Mouse (Mus musculus): ENCODE data around the gene Ppp1r11. TPM values are rescaled to one million over a fixed set of nuclear protein-coding genes. Genes with fewer than 3 reads are reported as not detected.

Ppp1r11 gene
- polyA plus RNA-seq, 1 experiment from 2014 or later: 153 TPM

GRCm38 (mm10) chr17:36930233-36930632 lies 21.3 kb downstream of the Ppp1r11 start:
- H3K36me3 ChIP-seq (replicated peaks): no peaks in the 10 kb centered on the region
- H3K4me1 ChIP-seq: no peaks in the 10 kb centered on the region
- H3K27ac ChIP-seq (replicated peaks): no peak overlapping the region
- H3K9me3 ChIP-seq: no peaks in the 10 kb centered on the region
- DNase-seq (ENCODE audit: low spot score): no peak
- no peak overlapping the region for H3K4me3 ChIP-seq
- H3K27me3 ChIP-seq (replicated peaks; ENCODE audit: low read depth, poor library complexity, severe bottlenecking): no peaks in the 10 kb centered on the region
- 77% methylated on average over 6 of the region's 6 CpGs for WGBS

GRCm38 (mm10) chr17:36929236-36929932 lies 22.2 kb downstream of the Ppp1r11 start:
- Histone ChIP-seq H3K36me3 (replicated peaks) (no peaks in the 10 kb centered on the region), H3K4me3 (no peak overlapping the region), H3K27ac (replicated peaks) (no peak overlapping the region), H3K4me1 (no peaks in the 10 kb centered on the region), H3K27me3 (replicated peaks; ENCODE audit: low read depth, poor library complexity, severe bottlenecking) (no peaks in the 10 kb centered on the region), H3K9me3 (no peaks in the 10 kb centered on the region)
- no peak for DNase-seq (ENCODE audit: low spot score)
- WGBS: 79% methylated on average over 12 of the region's 12 CpGs

- Histone ChIP-seq H3K27ac (replicated peaks) (no peak overlapping the region), H3K27me3 (replicated peaks; ENCODE audit: low read depth, poor library complexity, severe bottlenecking) (no peaks in the 10 kb centered on the region), H3K36me3 (replicated peaks) (no peaks in the 10 kb centered on the region), H3K4me1 (no peaks in the 10 kb centered on the region), H3K9me3 (no peaks in the 10 kb centered on the region), H3K4me3 (no peak overlapping the region)
- 50% methylated on average over 10 of the region's 10 CpGs for WGBS
- DNase-seq (ENCODE audit: low spot score): no peak
Measured at GRCm38 (mm10) chr17:36927496-36928120, 23.9 kb downstream of the Ppp1r11 start.

GRCm38 (mm10) chr17:36923491-36923890 lies 28.1 kb downstream of the Ppp1r11 start:
- Histone ChIP-seq H3K36me3 (replicated peaks) (no peaks in the 10 kb centered on the region), H3K27me3 (replicated peaks; ENCODE audit: low read depth, poor library complexity, severe bottlenecking) (no peaks in the 10 kb centered on the region), H3K4me3 (no peak overlapping the region), H3K9me3 (no peaks in the 10 kb centered on the region), H3K4me1 (no peaks in the 10 kb centered on the region), H3K27ac (replicated peaks) (no peak overlapping the region)
- no peak for DNase-seq (ENCODE audit: low spot score)
- 70% methylated on average over 4 of the region's 4 CpGs for WGBS

- no peak overlapping the region for H3K27ac ChIP-seq (replicated peaks)
- 86% methylated on average over 4 of the region's 4 CpGs for WGBS
- no peaks in the 10 kb centered on the region for H3K4me1 ChIP-seq
- no peaks in the 10 kb centered on the region for H3K27me3 ChIP-seq (replicated peaks; ENCODE audit: low read depth, poor library complexity, severe bottlenecking)
- H3K36me3 ChIP-seq (replicated peaks): no peaks in the 10 kb centered on the region
- no peak for DNase-seq (ENCODE audit: low spot score)
- no peak overlapping the region for H3K4me3 ChIP-seq
- H3K9me3 ChIP-seq: no peaks in the 10 kb centered on the region
Measured at GRCm38 (mm10) chr17:36922715-36923114, 28.8 kb downstream of the Ppp1r11 start.

- DNase-seq (ENCODE audit: low spot score): no peak
- Histone ChIP-seq H3K36me3 (replicated peaks) (no peaks in the 10 kb centered on the region), H3K4me1 (no peaks in the 10 kb centered on the region), H3K27me3 (replicated peaks; ENCODE audit: low read depth, poor library complexity, severe bottlenecking) (no peaks in the 10 kb centered on the region), H3K27ac (replicated peaks) (no peak overlapping the region), H3K4me3 (no peak overlapping the region), H3K9me3 (no peaks in the 10 kb centered on the region)
- WGBS: 52% methylated on average over 15 of the region's 15 CpGs
Measured at GRCm38 (mm10) chr17:36920239-36920638, 31.3 kb downstream of the Ppp1r11 start.

- peak; percentile 69 for DNase-seq (ENCODE audit: low spot score)
- no peaks in the 10 kb centered on the region for H3K9me3 ChIP-seq
- H3K4me1 ChIP-seq: no peaks in the 10 kb centered on the region
- H3K27me3 ChIP-seq (replicated peaks; ENCODE audit: low read depth, poor library complexity, severe bottlenecking): no peaks in the 10 kb centered on the region
- H3K36me3 ChIP-seq (replicated peaks): no peaks in the 10 kb centered on the region
- no peak overlapping the region for H3K4me3 ChIP-seq
- 15% methylated on average over 9 of the region's 9 CpGs for WGBS
- H3K27ac ChIP-seq (replicated peaks): no peak overlapping the region
Measured at GRCm38 (mm10) chr17:36915076-36915475, 36.5 kb downstream of the Ppp1r11 start.

GRCm38 (mm10) chr17:36914108-36914507 lies 37.4 kb downstream of the Ppp1r11 start:
- Histone ChIP-seq H3K36me3 (replicated peaks) (no peaks in the 10 kb centered on the region), H3K4me3 (no peak overlapping the region), H3K27ac (replicated peaks) (no peak overlapping the region), H3K9me3 (no peaks in the 10 kb centered on the region), H3K4me1 (no peaks in the 10 kb centered on the region), H3K27me3 (replicated peaks; ENCODE audit: low read depth, poor library complexity, severe bottlenecking) (no peaks in the 10 kb centered on the region)
- DNase-seq (ENCODE audit: low spot score): peak; percentile 68
- 15% methylated on average over 2 of the region's 2 CpGs for WGBS

GRCm38 (mm10) chr17:36912031-36912430 lies 39.5 kb downstream of the Ppp1r11 start:
- Histone ChIP-seq H3K27me3 (replicated peaks; ENCODE audit: low read depth, poor library complexity, severe bottlenecking) (no peaks in the 10 kb centered on the region), H3K4me1 (no peaks in the 10 kb centered on the region), H3K9me3 (no peaks in the 10 kb centered on the region), H3K36me3 (replicated peaks) (no peaks in the 10 kb centered on the region), H3K4me3 (no peak overlapping the region), H3K27ac (replicated peaks) (no peak overlapping the region)
- 67% methylated on average over 2 of the region's 2 CpGs for WGBS
- DNase-seq (ENCODE audit: low spot score): no peak

- DNase-seq (ENCODE audit: low spot score): no peak
- H3K4me3 ChIP-seq: no peak overlapping the region
- no peak overlapping the region for H3K27ac ChIP-seq (replicated peaks)
- no peaks in the 10 kb centered on the region for H3K36me3 ChIP-seq (replicated peaks)
- WGBS: 61% methylated on average over 4 of the region's 4 CpGs
- H3K27me3 ChIP-seq (replicated peaks; ENCODE audit: low read depth, poor library complexity, severe bottlenecking): no peaks in the 10 kb centered on the region
- H3K4me1 ChIP-seq: no peaks in the 10 kb centered on the region
- no peaks in the 10 kb centered on the region for H3K9me3 ChIP-seq
Measured at GRCm38 (mm10) chr17:36909802-36910201, 41.7 kb downstream of the Ppp1r11 start.

GRCm38 (mm10) chr17:36908235-36908634 lies 43.3 kb downstream of the Ppp1r11 start:
- DNase-seq (ENCODE audit: low spot score): no peak
- H3K4me3 ChIP-seq: no peak overlapping the region
- no peaks in the 10 kb centered on the region for H3K27me3 ChIP-seq (replicated peaks; ENCODE audit: low read depth, poor library complexity, severe bottlenecking)
- no peak overlapping the region for H3K27ac ChIP-seq (replicated peaks)
- no peaks in the 10 kb centered on the region for H3K9me3 ChIP-seq
- H3K4me1 ChIP-seq: no peaks in the 10 kb centered on the region
- no peaks in the 10 kb centered on the region for H3K36me3 ChIP-seq (replicated peaks)
- 57% methylated on average over 1 of the region's 1 CpGs for WGBS

GRCm38 (mm10) chr17:36903651-36904050 lies 47.9 kb downstream of the Ppp1r11 start:
- no peaks in the 10 kb centered on the region for H3K36me3 ChIP-seq (replicated peaks)
- WGBS: 78% methylated on average over 3 of the region's 3 CpGs

GRCm38 (mm10) chr17:36900691-36901090 lies 50.9 kb downstream of the Ppp1r11 start:
- 37% methylated on average over 1 of the region's 1 CpGs for WGBS
- Histone ChIP-seq H3K27me3 (replicated peaks; ENCODE audit: low read depth, poor library complexity, severe bottlenecking) (no peaks in the 10 kb centered on the region), H3K4me1 (no peaks in the 10 kb centered on the region), H3K4me3 (no peak overlapping the region), H3K9me3 (no peaks in the 10 kb centered on the region), H3K27ac (replicated peaks) (no peak overlapping the region), H3K36me3 (replicated peaks) (no peaks in the 10 kb centered on the region)
- no peak for DNase-seq (ENCODE audit: low spot score)

More at GRCm38 (mm10) chr17:36903651-36904050, 47.9 kb downstream of the Ppp1r11 start:
- H3K27ac ChIP-seq (replicated peaks): no peak overlapping the region
- no peaks in the 10 kb centered on the region for H3K9me3 ChIP-seq
- no peak for DNase-seq (ENCODE audit: low spot score)
- no peak overlapping the region for H3K4me3 ChIP-seq
- no peaks in the 10 kb centered on the region for H3K4me1 ChIP-seq
- no peaks in the 10 kb centered on the region for H3K27me3 ChIP-seq (replicated peaks; ENCODE audit: low read depth, poor library complexity, severe bottlenecking)

Measured in embryonic facial prominence, embryonic 10.5 days (tissue).